Mouse (Mus musculus) heart, adult 2 months (tissue): ENCODE results near the gene Creb3. TPM values are rescaled to one million over a fixed set of nuclear protein-coding genes. Genes with fewer than 3 reads are reported as not detected.

Experiments used
- DNase-seq, 2 experiments: peaks; one replicate each; pipeline ENCODE4 v3.0.0; 2021
- H3K27ac ChIP-seq: fragments of 200-600 bp; 2 replicates; pipeline ENCODE4 v1.8.1; 2022
- H3K27me3 ChIP-seq: fragments of 200-500 bp; 2 replicates; pipeline ENCODE4 v1.6.1; 2012; ENCODE audit warnings: mild to moderate bottlenecking, low read length, inconsistent platforms, mixed read lengths; ENCODE audit not compliant: control insufficient read depth, insufficient read depth
- H3K36me3 ChIP-seq: fragments of 200-500 bp; 2 replicates; pipeline ENCODE4 v1.6.1; 2012; ENCODE audit warnings: low read length, inconsistent platforms; ENCODE audit not compliant: control insufficient read depth, insufficient read depth
- H3K4me1 ChIP-seq: fragments of 200-500 bp; 2 replicates; pipeline ENCODE4 v1.6.1; 2011; ENCODE audit warnings: low read length; ENCODE audit not compliant: control insufficient read depth, insufficient read depth
- H3K4me3 ChIP-seq: fragments of 200-600 bp; 2 replicates; pipeline ENCODE4 v1.8.1; 2022
- H3K79me2 ChIP-seq: fragments of 200-500 bp; replicated peaks from 2 replicates; pipeline ENCODE4 v1.6.1; 2012; ENCODE audit warnings: mild to moderate bottlenecking, inconsistent platforms, low read length, moderate library complexity, mixed read lengths; ENCODE audit not compliant: control insufficient read depth, insufficient read depth
- H3K9ac ChIP-seq: fragments of 200-500 bp; 2 replicates; pipeline ENCODE4 v1.6.1; 2012; ENCODE audit warnings: low read depth, mild to moderate bottlenecking, control low read depth, inconsistent platforms, low read length, mixed read lengths
- CTCF ChIP-seq: fragments of 200-600 bp; IDR thresholded peaks from 2 replicates; pipeline ENCODE4 v1.8.1; 2022; ENCODE audit warnings: antibody characterized with exemption, mild to moderate bottlenecking, moderate library complexity
- EP300 ChIP-seq: fragments of 200-500 bp; IDR thresholded peaks from 2 replicates; pipeline ENCODE4 v1.6.1; 2011; ENCODE audit warnings: low read depth, low read length, control low read depth; ENCODE audit not compliant: insufficient read depth
- POLR2A ChIP-seq: fragments of 200-500 bp; IDR thresholded peaks from 2 replicates; pipeline ENCODE4 v1.6.1; 2011; ENCODE audit warnings: mild to moderate bottlenecking, low read depth, low read length, control low read depth; ENCODE audit not compliant: insufficient read depth
- WGBS: fragments of 180-500 bp; shearing (Covaris S2); methylation state at CpG from one replicate; pipeline ENCODE4 v1.1.7; 2018; 5-methylcytosine and 5-hydroxymethylcytosine counted together
- intact Hi-C: fragments of 180-260 bp; cut with DNase I; formaldehyde crosslinking; loops from one replicate; pipeline ENCODE4 v1.15.1; 2025
- polyA plus RNA-seq: library from polyadenylated mRNA; depleted of rRNA; stranded (reverse); fragments of >200 nt; gene quantifications from 2 replicates; pipeline ENCODE4 v1.2.3, GENCODE M21; 2012
- total RNA-seq, 2 experiments: library from RNA; stranded (reverse); gene quantifications; 2 replicates each; pipeline ENCODE4 v1.2.3; 2021

Gene Creb3
- total and polyA plus RNA-seq, 3 experiments, result 29.8 to 46.5 (median 44.0) TPM

- H3K9ac ChIP-seq, result no peak overlapping the region
- 61% methylated on average over 9 of the region's 9 CpGs for WGBS
- no peaks in the 10 kb centered on the region for H3K27me3 ChIP-seq
- no peaks in the 10 kb centered on the region for H3K36me3 ChIP-seq
- H3K4me1 ChIP-seq, result peaks cover 3% of the 10 kb centered on the region; the same call in 1 of the 2 replicates
- no peak overlapping the region for H3K27ac ChIP-seq
- intact Hi-C loops, result loop anchor here (5.0 kb wide), 1 partner anchor 39 kb away; no protein-coding TSS in a partner anchor
- TF ChIP-seq EP300, result no peak
- TF ChIP-seq CTCF, result no peak
- no peak for TF ChIP-seq POLR2A
- no peak for DNase-seq
- H3K79me2 ChIP-seq, result no peaks in the 10 kb centered on the region
- no peak overlapping the region for H3K4me3 ChIP-seq
Measured at GRCm38 (mm10) chr4:43533270-43533669, 28.9 kb upstream of the Creb3 start.

DNA sequence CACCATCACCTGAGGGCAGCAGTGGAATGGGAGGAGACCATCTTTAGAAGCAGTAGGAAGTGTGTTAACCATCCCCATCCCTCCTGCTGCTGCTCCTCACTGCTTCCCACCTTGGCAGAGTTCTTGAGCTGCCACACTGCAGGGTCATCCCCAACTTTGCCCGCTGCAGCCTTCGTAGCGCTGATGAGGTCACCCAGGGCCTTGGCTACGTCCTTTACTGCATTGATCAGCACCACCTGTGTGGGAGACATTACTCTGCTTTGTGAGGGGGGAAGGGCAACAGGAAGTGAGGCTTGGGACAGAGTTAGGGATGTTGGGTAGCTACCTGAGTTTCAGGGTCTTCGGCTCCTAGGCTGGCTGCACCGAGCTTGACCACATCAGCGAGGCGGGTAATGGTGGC lies 26.5 kb upstream of the Creb3 start:
- H3K27ac ChIP-seq, result no peak overlapping the region
- no peaks in the 10 kb centered on the region for H3K27me3 ChIP-seq
- WGBS, result 92% methylated on average over 8 of the region's 8 CpGs
- no peak for TF ChIP-seq EP300
- TF ChIP-seq POLR2A, result no peak
- TF ChIP-seq CTCF, result no peak
- no peak overlapping the region for H3K9ac ChIP-seq
- no peaks in the 10 kb centered on the region for H3K79me2 ChIP-seq
- H3K4me1 ChIP-seq, result no peaks in the 10 kb centered on the region
- no peak overlapping the region for H3K4me3 ChIP-seq
- no peak for DNase-seq
- no peaks in the 10 kb centered on the region for H3K36me3 ChIP-seq
- intact Hi-C loops, result no loop called here

DNA sequence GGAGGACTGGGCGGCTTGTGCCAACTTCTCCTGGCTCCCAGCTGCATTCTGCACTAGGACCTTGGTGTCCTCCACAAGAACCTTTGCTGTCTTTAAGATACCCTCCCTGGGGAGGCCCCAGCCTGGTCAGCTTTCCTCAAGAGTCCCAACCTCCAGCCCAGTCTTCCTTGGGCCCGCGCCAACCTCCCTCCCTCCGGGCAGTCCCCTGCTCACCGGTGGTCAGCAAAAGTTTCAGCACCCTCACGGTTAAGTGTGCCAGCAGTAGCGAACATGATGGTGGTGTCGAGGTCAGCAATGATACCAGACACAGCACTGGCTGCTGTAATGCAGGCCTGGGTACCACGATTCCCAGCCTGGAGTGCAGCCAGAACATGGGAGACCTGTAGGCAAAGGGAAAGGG lies 26.1 kb upstream of the Creb3 start:
- Histone ChIP-seq H3K4me3 (no peak overlapping the region), H3K9ac (no peak overlapping the region), H3K36me3 (no peaks in the 10 kb centered on the region), H3K27ac (no peak overlapping the region), H3K27me3 (no peaks in the 10 kb centered on the region), H3K4me1 (no peaks in the 10 kb centered on the region), H3K79me2 (no peaks in the 10 kb centered on the region)
- TF ChIP-seq CTCF (no peak), EP300 (no peak), POLR2A (no peak)
- intact Hi-C loops, result no loop called here
- 80% methylated on average over 9 of the region's 9 CpGs for WGBS
- no peak for DNase-seq

DNA sequence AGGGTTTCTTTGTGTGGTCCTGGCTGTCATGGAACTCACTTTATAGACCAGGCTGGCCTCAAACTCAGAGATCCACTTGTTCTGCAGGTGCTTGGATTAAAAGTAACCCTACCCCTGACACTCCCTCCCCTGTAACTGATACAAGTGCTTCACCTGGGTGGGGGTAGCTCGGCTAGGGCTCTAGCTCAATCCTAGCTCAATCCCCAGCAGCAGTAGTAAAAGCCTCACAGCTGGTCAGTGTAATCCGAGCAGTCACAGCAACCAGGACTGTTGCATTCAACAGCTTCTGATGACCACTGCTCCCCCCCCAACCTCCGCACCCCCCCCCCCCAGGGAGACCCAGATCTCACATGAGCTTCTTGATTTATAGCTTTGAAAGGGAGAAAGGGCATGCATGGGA lies 20.1 kb upstream of the Creb3 start:
- TF ChIP-seq POLR2A, result no peak
- TF ChIP-seq CTCF, result no peak
- TF ChIP-seq EP300, result no peak
- no peaks in the 10 kb centered on the region for H3K27me3 ChIP-seq
- H3K9ac ChIP-seq, result no peak overlapping the region
- H3K36me3 ChIP-seq, result no peaks in the 10 kb centered on the region
- WGBS, result 84% methylated on average over 3 of the region's 3 CpGs
- DNase-seq, result no peak
- H3K27ac ChIP-seq, result no peak overlapping the region
- H3K4me1 ChIP-seq, result no peaks in the 10 kb centered on the region
- no peak overlapping the region for H3K4me3 ChIP-seq
- intact Hi-C loops, result no loop called here
- H3K79me2 ChIP-seq, result no peaks in the 10 kb centered on the region

DNA sequence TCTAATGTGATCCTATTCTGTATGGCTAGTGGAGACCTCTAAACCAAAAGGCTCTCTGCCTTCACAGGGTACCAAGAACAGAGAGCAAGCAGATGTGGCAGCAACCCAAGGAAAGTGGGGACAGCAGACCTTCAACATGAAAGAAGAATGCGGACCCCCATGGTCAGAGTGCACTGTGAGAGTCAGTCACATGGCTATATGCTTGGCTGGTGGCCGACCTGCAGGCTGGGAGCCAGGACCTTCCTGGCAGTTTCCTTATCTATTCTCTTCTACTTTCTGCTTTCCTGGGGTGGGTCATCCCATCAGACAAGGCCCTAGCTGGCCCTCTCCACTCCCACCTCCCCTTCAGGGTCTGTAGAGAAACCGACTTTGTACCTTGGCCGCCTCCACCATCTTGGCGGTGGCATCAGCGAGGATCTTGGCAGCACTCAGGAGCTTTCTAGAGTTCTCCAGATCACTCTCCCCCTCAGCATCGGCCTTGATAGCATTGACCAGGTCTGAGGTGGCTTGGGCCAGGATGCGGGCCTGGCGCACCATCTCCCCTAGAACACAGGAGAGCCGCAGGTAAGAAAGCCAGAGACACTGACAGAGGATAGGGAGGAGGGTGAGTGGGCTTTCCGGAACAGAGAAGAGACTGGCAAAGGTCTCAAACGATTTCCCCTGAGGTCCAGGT lies 15.6 kb upstream of the Creb3 start:
- H3K4me1 ChIP-seq, result no peaks in the 10 kb centered on the region
- intact Hi-C loops, result no loop called here
- H3K79me2 ChIP-seq, result no peaks in the 10 kb centered on the region

GRCm38 (mm10) chr4:43547160-43547559 lies 15.0 kb upstream of the Creb3 start:
- no peak overlapping the region for H3K27ac ChIP-seq
- no peak overlapping the region for H3K4me3 ChIP-seq
- TF ChIP-seq CTCF (no peak), POLR2A (no peak), EP300 (no peak)
- intact Hi-C loops, result no loop called here
- H3K36me3 ChIP-seq, result no peaks in the 10 kb centered on the region
- H3K4me1 ChIP-seq, result no peaks in the 10 kb centered on the region
- no peaks in the 10 kb centered on the region for H3K79me2 ChIP-seq
- no peak for DNase-seq
- WGBS, result 79% methylated on average over 8 of the region's 8 CpGs
- no peaks in the 10 kb centered on the region for H3K27me3 ChIP-seq
- H3K9ac ChIP-seq, result no peak overlapping the region

More for the DNA sequence above, 15.6 kb upstream of the Creb3 start:
- H3K27me3 ChIP-seq, result no peaks in the 10 kb centered on the region
- H3K9ac ChIP-seq, result no peak overlapping the region
- 66% methylated on average over 12 of the region's 12 CpGs for WGBS
- no peak overlapping the region for H3K4me3 ChIP-seq
- H3K27ac ChIP-seq, result no peak overlapping the region
- DNase-seq, result no peak
- H3K36me3 ChIP-seq, result no peaks in the 10 kb centered on the region
- TF ChIP-seq EP300 (no peak), CTCF (no peak), POLR2A (no peak)

- no peak for DNase-seq
- no peaks in the 10 kb centered on the region for H3K36me3 ChIP-seq
- 95% methylated on average over 12 of the region's 12 CpGs for WGBS
Measured at GRCm38 (mm10) chr4:43549055-43549454, 13.1 kb upstream of the Creb3 start.

More at GRCm38 (mm10) chr4:43549055-43549454, 13.1 kb upstream of the Creb3 start:
- H3K27ac ChIP-seq, result no peak overlapping the region
- no peak overlapping the region for H3K9ac ChIP-seq
- no peak for TF ChIP-seq EP300
- no peak for TF ChIP-seq CTCF
- intact Hi-C loops, result no loop called here
- H3K4me3 ChIP-seq, result no peak overlapping the region
- no peaks in the 10 kb centered on the region for H3K27me3 ChIP-seq
- H3K79me2 ChIP-seq, result no peaks in the 10 kb centered on the region
- no peaks in the 10 kb centered on the region for H3K4me1 ChIP-seq
